Mouse (Mus musculus) embryonic facial prominence, embryonic 11.5 days (tissue): ENCODE data around the gene Ak2. TPM values are rescaled to one million over a fixed set of nuclear protein-coding genes. Genes with fewer than 3 reads are reported as not detected.
A peak's percentile ranks its signal among the peaks of the same experiment; 100 is the strongest.

ENCODE experiments used
- ATAC-seq: fragments of 200-750 bp; cut with Nextera tagmentation; replicated peaks from 2 replicates; pipeline ENCODE4 v1.8.0; 2017; ENCODE audit warnings: low read depth; ENCODE audit not compliant: insufficient number of reproducible peaks, low FRiP score, low TSS enrichment
- DNase-seq: peaks from one replicate; pipeline ENCODE4 v3.0.0-alpha.2; 2015; ENCODE audit warnings: low spot score
- H3K27ac ChIP-seq: fragments of 300-500 bp; sonication (generic); replicated peaks from 2 replicates; pipeline ENCODE4 v1.5.1; 2014; ENCODE audit warnings: mild to moderate bottlenecking, low read depth, low read length, control low read depth
- H3K27me3 ChIP-seq: fragments of 300-500 bp; sonication (generic); 2 replicates; pipeline ENCODE4 v1.6.1; 2014; ENCODE audit warnings: mild to moderate bottlenecking, low read length, moderate library complexity, mixed read lengths; ENCODE audit not compliant: control insufficient read depth, insufficient read depth
- H3K36me3 ChIP-seq: fragments of 300-500 bp; sonication (generic); replicated peaks from 2 replicates; pipeline ENCODE4 v1.6.1; 2014; ENCODE audit warnings: low read depth, mild to moderate bottlenecking, low read length, moderate library complexity, mixed read lengths; ENCODE audit not compliant: control insufficient read depth, insufficient read depth
- H3K4me1 ChIP-seq: fragments of 300-500 bp; sonication (generic); 2 replicates; pipeline ENCODE4 v1.6.1; 2014; ENCODE audit warnings: low read length, mixed read lengths; ENCODE audit not compliant: control insufficient read depth, insufficient read depth
- H3K4me2 ChIP-seq: fragments of 300-500 bp; sonication (generic); 2 replicates; pipeline ENCODE4 v1.6.1; 2014; ENCODE audit warnings: low read depth, mild to moderate bottlenecking, control low read depth, low read length, moderate library complexity
- H3K4me3 ChIP-seq: fragments of 300-500 bp; sonication (generic); 2 replicates; pipeline ENCODE4 v1.5.1; 2014; ENCODE audit warnings: low read depth, low read length, control low read depth
- H3K9ac ChIP-seq: fragments of 300-500 bp; sonication (generic); replicated peaks from 2 replicates; pipeline ENCODE4 v1.6.1; 2014; ENCODE audit warnings: mild to moderate bottlenecking, control low read depth, low read length
- H3K9me3 ChIP-seq: fragments of 300-500 bp; sonication (generic); replicated peaks from 2 replicates; pipeline ENCODE4 v1.6.1; 2016; ENCODE audit warnings: mild to moderate bottlenecking, low read length, inconsistent platforms, mixed read lengths; ENCODE audit not compliant: control insufficient read depth
- WGBS: fragments of 180-500 bp; shearing (Covaris S2); extraction: QIAGEN DNeasy Blood & Tissue Kit; methylation state at CpG from one replicate; pipeline ENCODE4 v1.1.7; 2014; 5-methylcytosine and 5-hydroxymethylcytosine counted together
- polyA plus RNA-seq: library from polyadenylated mRNA; unstranded; fragments of >200 nt; fragmentation: Nextera tagmentation; extraction: Ambion mirVana; gene quantifications from 2 replicates; pipeline ENCODE4 v1.2.1, GENCODE M21; 2014

Ak2 gene
- polyA plus RNA-seq, 1 experiment from 2014 or later: 154 TPM

GRCm38 (mm10) chr4:129055562-129055961 lies 63.8 kb downstream of the Ak2 start:
- Histone ChIP-seq H3K9ac (no peak overlapping the region), H3K4me3 (no peak overlapping the region), H3K36me3 (no peaks in the 10 kb centered on the region), H3K9me3 (no peaks in the 10 kb centered on the region), H3K4me1 (peaks cover 9% of the 10 kb centered on the region; the same call in 1 of the 2 replicates), H3K27ac (no peak overlapping the region), H3K4me2 (no peak overlapping the region), H3K27me3 (no peaks in the 10 kb centered on the region; the same call in 1 of the 2 replicates)
- 87% methylated on average over 5 of the region's 5 CpGs for WGBS
- DNase-seq (no peak), ATAC-seq (no peak)

GRCm38 (mm10) chr4:129057533-129058206 lies 65.9 kb downstream of the Ak2 start:
- no peaks in the 10 kb centered on the region for H3K27me3 ChIP-seq
- H3K4me2 ChIP-seq: peak overlapping the region; percentile 99
- H3K9me3 ChIP-seq: no peaks in the 10 kb centered on the region
- DNase-seq: peak; percentile 98
- H3K4me3 ChIP-seq: peak overlapping the region; percentile 87
- peak overlapping the region; percentile 79 for H3K27ac ChIP-seq
- ATAC-seq: peak; percentile 91
- no peaks in the 10 kb centered on the region for H3K36me3 ChIP-seq
- peak overlapping the region; percentile 90 for H3K9ac ChIP-seq
- peaks cover 9% of the 10 kb centered on the region; the same call in 1 of the 2 replicates for H3K4me1 ChIP-seq
- 4% methylated on average over 38 of the region's 44 CpGs for WGBS

GRCm38 (mm10) chr4:129058207-129059092 lies 66.7 kb downstream of the Ak2 start, which contains the start of gene Rnf19b:
Rnf19b (plus strand) TSS chr4:129058271.
- H3K4me2 ChIP-seq: peak within 1 kb of the TSS; percentile 99
- H3K4me3 ChIP-seq: peak within 1 kb of the TSS; percentile 87
- peak within 1 kb of the TSS; percentile 79 for H3K27ac ChIP-seq
- no peaks in the 10 kb centered on the region for H3K27me3 ChIP-seq
- DNase-seq: peak; percentile 55
- H3K9ac ChIP-seq: peak within 1 kb of the TSS; percentile 90
- no peaks in the 10 kb centered on the region for H3K36me3 ChIP-seq
- no peaks in the 10 kb centered on the region for H3K9me3 ChIP-seq
- WGBS: under 1% methylated on average over 77 of the region's 107 CpGs
- peaks cover 9% of the 10 kb centered on the region; the same call in 1 of the 2 replicates for H3K4me1 ChIP-seq
- ATAC-seq: peak; percentile 67

- peak overlapping the region; percentile 90 for H3K9ac ChIP-seq
- DNase-seq (peak; percentile 62), ATAC-seq (peak; percentile 38; the same call in 1 of the 2 replicates)
- H3K9me3 ChIP-seq: no peaks in the 10 kb centered on the region
- H3K27me3 ChIP-seq: no peaks in the 10 kb centered on the region
- peaks cover 9% of the 10 kb centered on the region; the same call in 1 of the 2 replicates for H3K4me1 ChIP-seq
- H3K36me3 ChIP-seq: no peaks in the 10 kb centered on the region
- peak overlapping the region; percentile 99 for H3K4me2 ChIP-seq
- no peak overlapping the region for H3K27ac ChIP-seq
- WGBS: 3% methylated on average over 13 of the region's 13 CpGs
- H3K4me3 ChIP-seq: peak overlapping the region; percentile 87
Measured at GRCm38 (mm10) chr4:129059125-129059551, 67.4 kb downstream of the Ak2 start.

- H3K4me1 ChIP-seq: peaks cover 9% of the 10 kb centered on the region; the same call in 1 of the 2 replicates
- H3K27ac ChIP-seq: no peak overlapping the region
Measured at GRCm38 (mm10) chr4:129059922-129060321, 68.2 kb downstream of the Ak2 start.

More at GRCm38 (mm10) chr4:129059922-129060321, 68.2 kb downstream of the Ak2 start:
- Histone ChIP-seq H3K4me2 (peak overlapping the region; percentile 99; the same call in 1 of the 2 replicates), H3K4me3 (no peak overlapping the region; the same call in 1 of the 2 replicates), H3K9ac (no peak overlapping the region; the same call in 1 of the 2 replicates), H3K36me3 (no peaks in the 10 kb centered on the region), H3K27me3 (no peaks in the 10 kb centered on the region), H3K9me3 (no peaks in the 10 kb centered on the region)
- 50% methylated on average over 4 of the region's 4 CpGs for WGBS
- DNase-seq: no peak
- no peak for ATAC-seq

Other genes starting within 250 kb of the Ak2 start
- 0.11 and 0.18 TPM in 2 replicates for gene A3galt2, start 236.6 kb upstream of the Ak2 start, polyA plus RNA-seq
- gene Zfp362, start 185.9 kb upstream of the Ak2 start, polyA plus RNA-seq: 31.1 and 34.3 TPM in 2 replicates
- 13.9 and 14.6 TPM in 2 replicates for gene Trim62, start 108.4 kb upstream of the Ak2 start, polyA plus RNA-seq
- gene Azin2, start 29.5 kb upstream of the Ak2 start, polyA plus RNA-seq: 14.0 and 14.6 TPM in 2 replicates
- gene Rnf19b, start 66.3 kb downstream of the Ak2 start, polyA plus RNA-seq: 9.0 and 10.3 TPM in 2 replicates
- gene Tmem54, start 113.6 kb downstream of the Ak2 start, polyA plus RNA-seq: 6.3 and 6.4 TPM in 2 replicates
- 3.1 and 3.5 TPM in 2 replicates for gene Hpca, start 130.1 kb downstream of the Ak2 start, polyA plus RNA-seq
- 2.8 and 3.8 TPM in 2 replicates for gene Fndc5, start 145.0 kb downstream of the Ak2 start, polyA plus RNA-seq
- gene S100pbp, start 197.8 kb downstream of the Ak2 start, polyA plus RNA-seq: 22.8 and 24.5 TPM in 2 replicates
- gene Yars, start 197.8 kb downstream of the Ak2 start, polyA plus RNA-seq: 91.1 and 95.3 TPM in 2 replicates